Comparison of ENCODE assay signal across 27 mouse cellular contexts in the genomic region with DNA sequence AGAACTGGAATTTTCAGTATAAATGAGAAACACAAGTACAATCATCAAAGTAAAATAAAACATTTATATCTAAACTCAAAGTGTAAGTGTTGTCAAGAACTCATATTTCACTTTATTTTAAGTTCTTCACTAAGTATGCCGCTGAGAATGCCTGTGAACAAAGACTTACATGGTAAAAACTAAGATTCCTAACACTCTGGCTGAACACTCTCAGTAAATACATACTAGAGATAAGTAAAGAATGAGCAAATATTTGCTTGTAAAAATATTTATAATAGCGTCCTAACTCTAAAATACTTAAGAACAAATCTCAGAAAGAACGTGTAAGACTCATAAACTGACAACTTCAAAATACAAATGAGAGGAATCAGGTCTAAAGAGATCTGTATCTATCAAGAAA.
"Had no signal": no experiment of that assay in that cellular context is flagged by ENCODE, and none has a peak within 500 bp of the region (broad histone marks: within the 10 kb centered on the region; RNA-seq: fewer than 3 reads in every experiment).

No protein-coding gene starts in this region.

- H3K4me1 ChIP-seq: embryonic facial prominence, embryonic 10.5 days; embryonic facial prominence, embryonic 12.5 days; embryonic facial prominence, embryonic 13.5 days; embryonic facial prominence, embryonic 15.5 days; forebrain, embryonic 10.5 days; forebrain, embryonic 12.5 days; forebrain, embryonic 13.5 days; forebrain, embryonic 15.5 days had no signal

- H3K27me3 ChIP-seq: embryonic facial prominence, embryonic 12.5 days; embryonic facial prominence, embryonic 13.5 days; embryonic facial prominence, embryonic 15.5 days; forebrain, embryonic 12.5 days; forebrain, embryonic 13.5 days; forebrain, embryonic 15.5 days had no signal

- ATAC-seq: forebrain, embryonic 13.5 days; forebrain, embryonic 14.5 days; forebrain, embryonic 15.5 days; forebrain, embryonic 16.5 days; forebrain, postnatal 0 days had no signal

- H3K36me3 ChIP-seq: embryonic facial prominence, embryonic 10.5 days; embryonic facial prominence, embryonic 12.5 days; embryonic facial prominence, embryonic 13.5 days; embryonic facial prominence, embryonic 15.5 days; forebrain, embryonic 10.5 days; forebrain, embryonic 12.5 days; forebrain, embryonic 15.5 days had no signal

- H3K4me2 ChIP-seq: embryonic facial prominence, embryonic 12.5 days; embryonic facial prominence, embryonic 13.5 days; embryonic facial prominence, embryonic 15.5 days; forebrain, embryonic 12.5 days; forebrain, embryonic 13.5 days; forebrain, embryonic 15.5 days had no signal

- H3K27ac ChIP-seq: embryonic facial prominence, embryonic 10.5 days; embryonic facial prominence, embryonic 12.5 days; embryonic facial prominence, embryonic 13.5 days; embryonic facial prominence, embryonic 15.5 days; forebrain, embryonic 10.5 days; forebrain, embryonic 12.5 days; forebrain, embryonic 13.5 days; forebrain, embryonic 15.5 days; gastrocnemius, adult 2 months had no signal

- DNase-seq: cerebellum, adult 2 months; cerebellum, adult 8-10 months; cerebellum, adult 9-10 months; cerebellum, adult 9-11 months; cerebellum, postnatal 10 days; cerebellum, postnatal 14 days; cerebellum, postnatal 25 days; cerebellum, postnatal 36 days; embryo, embryonic 11 days; forebrain, postnatal 0 days; gastrocnemius, adult 2 months; gastrocnemius, postnatal 10 days; gastrocnemius, postnatal 14 days; gastrocnemius, postnatal 25 days; gastrocnemius, postnatal 36 days; heart, adult 18-20 months had no signal

- H3K9ac ChIP-seq: embryonic facial prominence, embryonic 12.5 days; embryonic facial prominence, embryonic 13.5 days; embryonic facial prominence, embryonic 15.5 days; forebrain, embryonic 12.5 days; forebrain, embryonic 13.5 days; forebrain, embryonic 15.5 days; forebrain, postnatal 0 days had no signal

- H3K9me3 ChIP-seq: embryonic facial prominence, embryonic 10.5 days; embryonic facial prominence, embryonic 12.5 days; embryonic facial prominence, embryonic 13.5 days; embryonic facial prominence, embryonic 15.5 days; forebrain, embryonic 10.5 days; forebrain, embryonic 12.5 days; forebrain, embryonic 13.5 days; forebrain, embryonic 15.5 days had no signal

- H3K4me3 ChIP-seq: embryonic facial prominence, embryonic 10.5 days; embryonic facial prominence, embryonic 12.5 days; embryonic facial prominence, embryonic 13.5 days; embryonic facial prominence, embryonic 15.5 days; erythroblast, embryonic 14.5 days; forebrain, embryonic 10.5 days; forebrain, embryonic 12.5 days; forebrain, embryonic 13.5 days; forebrain, embryonic 15.5 days; gastrocnemius, adult 2 months had no signal
